Mouse (Mus musculus): ENCODE measurements around the gene Fxyd7.

Fxyd7 gene

DNA sequence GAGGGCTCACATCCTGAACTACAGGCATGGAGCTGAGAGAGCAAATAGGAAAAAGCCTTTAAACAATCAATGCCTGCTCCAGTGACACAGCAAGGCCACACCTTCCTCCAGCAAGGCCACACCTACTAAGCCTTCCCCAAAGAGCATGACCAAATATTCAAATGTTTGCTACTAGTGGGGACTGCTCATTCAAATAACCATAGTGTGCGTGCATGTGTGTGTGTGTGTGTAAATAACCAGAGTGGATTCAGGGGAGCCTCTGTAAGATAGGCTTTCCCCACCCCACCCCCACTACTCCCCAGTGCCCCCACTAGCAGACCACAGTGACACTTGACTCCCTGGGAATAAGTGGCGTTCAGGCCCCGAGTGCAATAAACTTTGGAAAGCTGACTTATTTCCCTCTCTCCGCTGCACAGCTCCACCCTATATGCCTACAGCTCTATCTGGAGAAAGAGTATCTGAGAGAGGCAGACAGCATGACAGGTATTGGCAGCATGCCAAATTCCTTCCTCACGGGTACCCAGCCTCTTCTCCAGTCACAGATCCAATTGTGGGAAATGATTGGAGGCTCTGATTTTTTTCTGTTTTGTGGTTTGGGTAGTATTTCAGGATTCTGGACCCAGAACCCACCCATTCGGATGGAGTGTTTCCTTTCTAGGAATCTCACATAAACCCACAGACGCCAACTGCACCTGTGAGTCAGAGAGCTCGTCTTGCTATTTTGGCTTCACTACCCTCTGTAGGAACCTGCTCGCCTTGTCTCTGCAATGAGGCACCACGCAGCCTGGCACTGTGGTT, 34.0 kb downstream of the Fxyd7 start:
- peak; percentile 36 for DNase-seq (ENCODE audit: extremely low read depth, insufficient read length, low spot score)

DNA sequence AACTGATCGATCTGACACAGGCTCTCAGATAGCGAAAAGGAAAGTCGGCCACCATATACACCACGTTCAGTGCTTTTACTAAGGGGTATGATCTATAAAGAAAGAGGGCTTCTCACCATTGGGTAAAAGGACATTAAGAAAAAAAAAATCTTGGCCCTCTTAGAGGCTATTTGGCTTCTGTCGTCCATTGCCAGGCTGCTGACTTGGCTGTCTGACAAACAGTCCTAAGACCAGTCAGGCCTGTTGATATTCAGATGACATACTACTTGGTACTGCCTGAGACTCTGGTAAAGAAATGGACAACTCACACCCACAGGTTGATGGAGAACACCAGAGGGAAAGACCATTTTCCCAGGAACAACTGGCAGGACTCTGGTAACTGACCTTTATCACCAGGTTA, 38.3 kb downstream of the Fxyd7 start:
- no peak for DNase-seq (ENCODE audit: extremely low read depth, insufficient read length, low spot score)

GRCm38 (mm10) chr7:31008889-31009288, 42.4 kb downstream of the Fxyd7 start:
- no peak for DNase-seq (ENCODE audit: extremely low read depth, insufficient read length, low spot score)

DNA sequence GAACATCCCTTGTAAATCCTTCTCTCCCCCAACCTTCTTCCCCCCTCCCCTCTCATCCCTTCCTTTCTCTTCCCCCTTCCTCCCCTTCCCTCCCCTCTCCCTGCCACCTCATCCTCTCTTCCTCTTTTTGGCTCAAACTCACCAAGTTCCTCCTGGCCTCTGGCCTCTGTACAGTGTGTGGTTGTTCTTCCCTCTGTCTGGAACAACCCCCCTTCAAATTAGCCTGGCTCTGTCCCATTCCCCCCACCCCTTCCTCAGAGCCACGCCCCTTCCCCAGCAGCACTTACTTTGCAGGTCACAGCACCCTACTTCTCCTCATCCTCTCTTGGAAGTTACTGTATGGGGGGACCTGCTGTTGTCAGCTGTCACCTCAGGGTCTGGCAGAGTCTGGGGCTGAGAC, 43.1 kb downstream of the Fxyd7 start:
- no peak for DNase-seq (ENCODE audit: extremely low read depth, insufficient read length, low spot score)

DNA sequence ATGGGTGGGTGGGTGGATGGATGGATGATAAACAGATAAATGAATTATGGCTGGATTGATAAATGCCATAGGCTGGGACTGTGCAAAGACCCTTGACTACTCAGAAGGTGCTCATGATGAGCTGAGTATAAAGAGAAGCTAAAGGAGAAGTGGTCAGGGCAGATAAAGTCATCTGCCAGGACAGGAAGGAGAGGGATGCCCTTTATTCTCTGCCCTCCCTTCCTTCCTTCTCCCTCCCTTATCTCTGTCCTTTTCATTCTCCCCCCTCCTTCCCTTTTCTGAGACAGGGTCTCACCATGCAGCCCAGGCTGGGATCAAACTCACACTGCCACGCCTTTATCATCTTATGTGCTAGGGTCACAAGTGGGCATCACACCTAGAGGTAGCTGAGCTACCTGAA, 43.5 kb downstream of the Fxyd7 start:
- DNase-seq (ENCODE audit: extremely low read depth, insufficient read length, low spot score), result no peak

DNA sequence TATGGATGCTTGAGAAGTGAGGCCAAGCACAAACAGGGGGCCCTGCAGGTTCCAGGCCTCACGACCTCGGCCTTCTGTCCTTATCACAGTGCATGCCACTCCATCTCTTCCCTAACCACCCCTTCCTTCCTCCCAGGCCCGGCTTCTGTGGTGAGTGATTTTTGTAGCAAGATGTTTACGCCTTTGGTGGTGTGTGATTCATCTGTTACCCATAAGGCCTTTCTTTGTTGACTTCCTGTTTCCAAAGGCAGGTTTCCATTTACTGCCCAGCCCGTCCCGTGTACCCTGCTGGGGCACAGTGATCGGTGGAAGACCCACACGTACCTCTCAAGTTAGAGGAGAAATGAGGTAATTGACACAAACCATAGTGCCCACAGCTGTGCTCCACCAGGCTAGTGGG, 48.6 kb downstream of the Fxyd7 start:
- DNase-seq (ENCODE audit: extremely low read depth, insufficient read length, low spot score), result peak; percentile 53

DNA sequence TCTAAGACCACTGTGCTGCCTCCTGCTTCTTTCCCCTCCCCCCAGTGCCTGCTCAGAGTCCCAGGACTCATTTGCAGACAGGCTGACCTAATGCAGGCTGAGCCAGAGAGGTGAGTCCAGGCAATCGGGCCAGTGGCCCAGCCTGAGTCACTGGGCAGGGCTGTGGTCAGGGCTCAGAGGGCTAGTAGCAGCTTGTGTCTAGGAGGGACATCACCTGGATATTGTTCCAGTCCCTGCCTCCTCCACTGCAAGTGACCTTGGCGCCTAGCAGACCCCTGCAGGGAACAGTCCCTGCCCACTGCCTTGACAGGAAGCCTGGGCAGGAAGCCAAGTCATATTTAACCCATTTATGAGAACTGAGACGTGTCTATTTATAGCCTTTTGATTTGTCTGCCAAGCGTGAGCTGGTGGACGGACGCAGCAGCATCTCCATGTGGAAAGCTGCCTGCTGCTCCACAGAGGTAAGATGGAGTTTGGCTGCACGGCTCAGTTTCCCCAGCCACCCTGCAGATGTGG, 50.7 kb downstream of the Fxyd7 start:
- DNase-seq (ENCODE audit: extremely low read depth, insufficient read length, low spot score), result peak; percentile 71

GRCm38 (mm10) chr7:30996491-30996890, 54.8 kb downstream of the Fxyd7 start:
- no peak for DNase-seq (ENCODE audit: extremely low read depth, insufficient read length, low spot score)

- no peak for DNase-seq (ENCODE audit: extremely low read depth, insufficient read length, low spot score)
Measured at GRCm38 (mm10) chr7:30993986-30994385, 57.3 kb downstream of the Fxyd7 start.

Data from 3134 (cell line).